Mouse (Mus musculus): Measurements from ENCODE around the gene Camkv.

Gene Camkv

GRCm38 (mm10) chr9:107963700-107964099 is 28.2 kb downstream of the Camkv start:
- peak; percentile 75 for DNase-seq (ENCODE audit: low spot score)

- DNase-seq (ENCODE audit: low spot score): no peak
Observed at GRCm38 (mm10) chr9:107964681-107965080, 29.2 kb downstream of the Camkv start.

DNA sequence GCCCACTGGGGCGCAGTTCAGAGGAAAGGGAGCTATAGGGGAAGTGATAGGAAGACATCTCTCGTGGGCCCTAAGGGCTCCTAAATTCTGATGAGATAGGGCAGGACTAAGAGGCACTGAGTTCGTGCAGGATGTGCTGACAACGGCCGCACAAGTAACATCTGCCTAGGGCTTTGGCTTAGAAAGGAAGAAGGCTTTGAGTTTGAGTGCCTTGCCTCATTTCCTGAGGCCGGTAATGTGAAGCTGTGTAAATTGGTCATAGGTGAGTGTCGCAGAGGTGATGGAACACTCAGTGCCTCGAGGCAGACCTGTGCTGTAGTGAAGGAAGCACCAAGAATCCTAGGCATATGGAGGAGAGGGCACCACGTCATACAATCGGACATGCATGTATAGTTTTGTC is 31.2 kb downstream of the Camkv start:
- no peak for DNase-seq (ENCODE audit: low spot score)

DNA sequence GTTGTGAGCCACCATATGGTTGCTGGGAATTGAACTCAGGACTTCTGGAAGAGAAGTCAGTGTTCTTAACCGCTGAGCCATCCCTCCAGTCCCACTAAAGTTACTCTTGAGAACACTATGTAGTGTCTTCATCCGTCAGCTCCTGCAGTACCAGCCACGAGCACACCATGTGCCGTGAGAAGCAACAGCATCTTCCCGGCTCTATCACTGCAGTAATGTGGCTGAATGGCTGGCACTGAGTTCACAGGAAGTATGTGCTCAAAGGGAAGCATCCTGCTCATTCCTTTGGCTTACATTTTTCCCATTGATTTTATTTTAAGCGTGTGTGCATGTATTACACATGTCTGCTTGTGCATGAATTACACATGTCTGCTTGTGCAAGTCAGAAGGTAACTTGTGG is 32.0 kb downstream of the Camkv start:
- no peak for DNase-seq (ENCODE audit: low spot score)

DNA sequence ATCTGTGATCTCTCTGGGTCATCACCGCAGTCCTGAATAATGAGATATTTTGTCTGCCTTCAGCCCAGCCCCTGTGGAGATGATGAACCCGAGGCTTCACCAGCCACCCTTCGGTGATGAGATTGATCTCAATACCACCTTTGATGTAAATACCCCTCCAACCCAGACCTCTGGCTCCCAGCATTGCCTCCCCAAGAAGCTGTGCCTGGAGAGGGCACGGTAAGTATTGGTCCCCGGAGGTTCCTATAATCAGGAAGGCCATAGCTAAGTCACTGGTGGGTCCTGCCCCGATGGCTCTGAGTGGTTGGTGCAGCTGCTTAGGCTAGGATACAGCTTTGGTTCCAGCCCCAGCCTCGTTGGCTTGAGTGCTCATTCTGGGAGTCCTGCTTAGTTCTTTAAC is 33.1 kb downstream of the Camkv start:
- DNase-seq (ENCODE audit: low spot score): no peak

- DNase-seq (ENCODE audit: low spot score): no peak
Observed at GRCm38 (mm10) chr9:107970311-107970710, 34.8 kb downstream of the Camkv start.

GRCm38 (mm10) chr9:107971690-107972541 is 36.4 kb downstream of the Camkv start:
- DNase-seq (ENCODE audit: low spot score): no peak

DNA sequence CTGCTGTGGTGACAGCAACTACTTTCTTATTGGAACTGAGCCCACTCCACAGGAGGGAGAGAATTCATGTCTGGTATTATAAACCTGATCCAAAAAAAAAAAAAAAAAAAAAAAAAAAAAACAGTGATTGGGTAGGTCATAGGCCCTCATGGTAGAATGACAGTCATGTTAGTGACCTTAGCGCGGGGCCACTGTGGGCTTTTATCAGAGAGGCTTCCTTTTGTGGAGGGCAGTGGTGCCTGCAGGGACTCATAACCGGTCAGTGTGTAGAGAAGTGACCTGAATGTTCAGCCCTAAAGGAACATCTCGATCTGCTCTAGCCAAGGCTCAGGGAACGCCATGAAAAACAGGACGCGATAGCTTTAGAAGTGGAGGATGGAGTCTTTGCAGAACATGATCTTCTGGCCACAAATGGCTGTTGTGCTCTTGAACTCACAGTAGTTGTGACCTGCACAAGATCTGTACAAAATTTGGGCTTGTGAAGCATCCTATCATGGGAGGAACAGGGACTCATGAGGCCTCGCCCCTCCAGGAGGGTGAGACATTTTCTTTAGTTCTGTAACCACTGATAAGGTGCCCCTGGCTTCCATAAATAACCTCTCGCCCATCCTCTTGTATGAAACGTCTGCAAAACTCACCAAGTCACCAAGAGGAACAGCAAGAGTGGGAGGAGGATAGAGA is 39.2 kb downstream of the Camkv start:
- no peak for DNase-seq (ENCODE audit: low spot score)

DNA sequence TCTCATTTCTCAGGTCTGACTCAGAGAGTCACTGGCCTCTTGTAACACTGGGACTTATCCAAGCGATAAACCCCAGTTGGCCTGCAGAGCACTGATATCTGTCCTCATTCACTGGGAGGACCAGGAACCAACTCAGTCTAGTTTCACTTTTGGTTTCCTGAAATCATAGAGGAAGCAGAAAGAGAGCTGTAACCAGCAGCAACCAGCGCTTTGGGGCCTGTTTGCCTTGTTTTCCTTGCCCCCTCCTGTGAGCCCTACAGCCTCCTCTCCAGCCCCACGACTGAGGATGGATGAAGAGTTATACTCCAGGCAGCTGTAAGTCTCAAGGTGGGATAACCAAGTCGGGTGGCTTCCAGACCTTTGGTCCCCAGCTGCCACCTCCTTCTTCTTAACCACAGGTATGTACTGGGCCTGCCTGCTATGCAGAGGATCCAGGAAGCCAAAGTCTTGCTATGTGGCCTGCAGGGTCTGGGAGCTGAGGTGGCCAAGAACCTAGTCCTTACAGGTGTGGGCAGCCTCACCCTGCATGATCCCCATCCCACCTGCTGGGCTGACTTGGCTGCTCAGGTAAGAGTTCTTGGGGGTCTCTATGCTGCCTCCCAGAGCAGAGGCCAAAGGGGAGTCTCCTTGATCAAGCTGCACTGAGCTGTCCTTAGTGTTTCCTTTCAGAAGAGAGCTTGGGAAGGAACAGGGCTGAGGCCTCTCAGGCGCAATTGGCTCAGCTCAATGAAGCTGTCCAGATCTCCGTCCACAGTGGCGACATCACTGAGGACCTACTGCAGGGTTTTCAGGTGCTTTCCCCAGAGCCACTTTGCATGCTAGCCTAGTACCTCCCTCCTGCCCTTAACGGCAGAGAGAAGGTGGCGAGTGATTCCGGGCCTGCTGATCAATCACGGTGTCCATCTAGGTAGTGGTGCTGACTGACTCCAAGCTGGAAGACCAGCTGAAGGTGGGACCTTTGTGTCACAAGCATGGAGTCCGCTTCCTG is 40.2 kb downstream of the Camkv start, which contains the start of gene Uba7:
TSS of gene Uba7 (plus strand) at position 107 of the 988 bp plus-strand sequence.
- DNase-seq (ENCODE audit: low spot score): peak; percentile 72

DNA sequence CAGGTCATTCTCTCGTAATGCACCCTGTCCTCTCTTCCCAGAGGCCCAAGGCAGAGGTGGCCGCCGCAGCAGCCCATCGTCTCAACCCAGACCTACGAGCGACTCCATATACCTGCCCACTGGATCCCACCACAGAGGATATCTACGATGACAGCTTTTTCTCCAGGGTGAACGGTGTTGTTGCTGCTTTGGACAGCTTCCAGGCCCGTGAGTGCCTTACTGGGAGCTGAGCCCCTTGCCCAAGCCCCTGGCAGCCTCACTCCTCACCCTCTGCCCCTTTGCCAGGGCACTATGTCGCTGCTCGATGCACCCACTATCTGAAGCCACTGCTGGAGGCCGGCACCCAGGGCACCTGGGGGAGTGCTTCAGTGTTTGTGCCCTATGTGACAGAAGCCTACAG is 43.3 kb downstream of the Camkv start:
- no peak for DNase-seq (ENCODE audit: low spot score)

DNA sequence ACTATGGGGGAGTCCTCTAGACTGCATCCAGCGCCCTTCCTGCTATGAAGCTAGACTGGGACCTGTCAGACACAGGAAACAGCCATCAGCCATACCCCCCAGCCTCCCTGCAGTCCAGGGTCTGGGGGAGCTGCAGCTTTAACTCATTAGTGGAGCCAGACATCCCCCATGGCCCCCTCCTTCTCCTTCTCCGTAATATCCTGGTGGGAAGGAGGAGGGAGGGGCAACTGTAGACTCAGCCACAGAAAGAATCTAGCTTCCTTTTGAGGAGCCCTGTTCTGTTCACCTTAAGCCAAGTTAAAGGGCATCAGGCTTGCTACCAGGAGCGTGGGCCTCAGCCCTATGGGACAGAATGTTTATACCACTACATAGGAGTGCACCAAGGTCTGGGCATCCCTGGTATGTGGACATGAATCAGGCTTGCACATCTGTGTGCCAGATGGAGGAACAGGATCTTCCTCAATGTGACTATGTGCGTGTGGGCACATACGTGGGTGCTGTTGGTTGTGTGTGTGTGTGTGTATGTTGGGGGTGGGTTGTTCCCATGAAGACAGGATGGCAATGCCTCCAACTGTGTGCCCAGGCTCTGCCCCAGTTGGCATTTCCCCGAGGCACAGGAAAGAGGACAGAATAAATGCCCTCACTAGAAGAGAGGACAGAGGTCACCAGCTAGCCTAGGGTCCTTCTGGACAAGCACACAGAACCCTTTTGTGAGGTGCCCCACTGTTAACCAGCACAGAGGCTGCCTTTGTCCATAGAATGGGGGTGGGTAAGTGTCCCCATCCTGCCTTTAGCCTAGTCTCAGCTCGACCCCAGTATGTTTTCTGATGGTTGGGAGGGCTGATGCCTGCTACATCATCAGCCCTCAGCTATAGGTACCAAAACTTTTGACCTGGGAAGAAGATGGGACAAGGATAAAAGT is 46.5 kb downstream of the Camkv start:
- no peak for DNase-seq (ENCODE audit: low spot score)

- peak; percentile 83 for DNase-seq (ENCODE audit: low spot score)
Observed at GRCm38 (mm10) chr9:107982681-107983346, 47.3 kb downstream of the Camkv start, which contains the start of gene Gm20661. Gene Gm20661, plus strand, starts transcription at chr9:107983058.

GRCm38 (mm10) chr9:107983421-107983890 is 48.0 kb downstream of the Camkv start:
- DNase-seq (ENCODE audit: low spot score): peak; percentile 84

GRCm38 (mm10) chr9:107984052-107984753 is 48.7 kb downstream of the Camkv start:
- DNase-seq (ENCODE audit: low spot score): no peak

DNA sequence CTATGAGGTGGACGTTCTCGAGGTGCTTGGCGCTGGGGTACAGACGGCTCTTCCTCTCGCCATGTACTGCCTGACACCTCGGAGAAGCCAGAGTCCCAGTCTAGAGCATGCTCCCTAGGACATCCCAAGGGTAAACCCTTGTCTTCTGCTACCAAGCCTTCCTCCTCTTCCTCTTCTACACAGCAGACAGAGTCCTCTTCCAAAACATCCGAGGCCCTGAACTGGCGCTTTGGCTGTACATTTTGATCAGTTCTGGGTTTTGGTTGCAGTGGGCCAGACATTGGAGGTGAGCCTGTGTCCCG is 49.2 kb downstream of the Camkv start:
- DNase-seq (ENCODE audit: low spot score): no peak

DNA sequence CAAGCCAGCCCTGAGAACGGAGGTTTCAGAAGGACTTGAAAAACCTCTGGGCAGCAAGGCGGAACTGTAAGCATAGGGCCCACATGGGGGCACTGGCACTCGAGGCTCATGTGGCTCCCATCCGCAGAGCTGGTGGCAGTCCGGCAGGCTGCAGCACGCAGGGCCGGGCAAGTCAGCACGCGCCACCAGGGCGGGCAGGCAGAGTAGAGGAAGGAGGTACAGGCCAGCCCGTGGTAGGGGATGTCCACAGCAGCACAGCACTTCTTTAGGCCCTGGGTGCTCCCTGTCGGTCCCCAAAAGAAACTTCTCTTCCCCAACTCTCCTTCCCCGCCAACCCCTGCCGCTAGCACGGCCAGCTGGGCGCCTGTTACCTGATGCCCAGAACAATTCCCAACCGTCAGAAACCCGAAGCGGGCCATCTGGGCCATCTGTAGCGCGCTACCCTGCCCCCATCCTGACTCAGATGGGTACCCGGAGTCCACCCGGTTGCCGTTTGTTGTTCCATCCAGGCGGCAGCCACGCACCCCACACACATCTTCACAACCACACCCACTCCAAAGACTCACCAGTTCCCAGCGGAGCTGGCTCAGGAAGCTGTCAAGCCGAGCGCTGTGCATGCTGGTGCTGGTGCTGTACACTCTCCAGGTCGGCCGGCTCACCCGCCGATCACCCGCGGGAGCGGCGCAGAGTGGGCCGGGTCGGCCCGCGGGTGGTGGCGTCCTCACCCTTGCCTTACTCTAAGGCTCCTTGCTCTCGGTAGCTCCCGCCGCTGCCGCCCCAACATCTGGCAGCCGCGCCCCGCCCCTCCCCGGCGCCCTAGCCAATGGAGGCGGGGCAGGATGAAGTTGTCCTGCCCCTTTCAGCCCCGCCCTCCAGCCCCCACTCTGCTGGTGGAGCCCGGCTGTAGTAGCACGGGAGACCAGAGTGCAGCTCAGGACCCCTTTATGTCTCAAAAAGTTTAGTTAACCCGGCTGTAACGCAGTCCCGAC is 50.0 kb downstream of the Camkv start, which contains the start of gene Inka1:
TSS of gene Inka1 (minus strand) at position 749 of the 989 bp plus-strand sequence.
- DNase-seq (ENCODE audit: low spot score): peak; percentile 89

- peak; percentile 88 for DNase-seq (ENCODE audit: low spot score)
Observed at GRCm38 (mm10) chr9:107986376-107986775, 50.9 kb downstream of the Camkv start.

GRCm38 (mm10) chr9:107987950-107988349 is 52.5 kb downstream of the Camkv start:
- no peak for DNase-seq (ENCODE audit: low spot score)

Measured in lung, postnatal 25 days (tissue).